Mouse (Mus musculus) brown adipose tissue, adult 24 weeks (tissue): ENCODE results near the gene S100a3. TPM values are rescaled to one million over a fixed set of nuclear protein-coding genes. Genes with fewer than 3 reads are reported as not detected.

Source experiments
- H3K27ac ChIP-seq: fragments of 200-500 bp; replicated peaks from 2 replicates; pipeline ENCODE4 v1.5.1; 2012; ENCODE audit warnings: low read depth, mild to moderate bottlenecking, low read length
- H3K4me1 ChIP-seq: fragments of 200-500 bp; 2 replicates; pipeline ENCODE4 v1.6.1; 2012; ENCODE audit warnings: low read length, mixed read lengths; ENCODE audit not compliant: control insufficient read depth, insufficient read depth, insufficient read length
- H3K4me3 ChIP-seq: fragments of 200-500 bp; 2 replicates; pipeline ENCODE4 v1.5.1; 2012; ENCODE audit warnings: low read depth, mild to moderate bottlenecking, low read length, moderate library complexity; ENCODE audit not compliant: insufficient read depth
- polyA plus RNA-seq: library from polyadenylated mRNA; stranded (reverse); fragments of >200 nt; gene quantifications from 2 replicates; pipeline ENCODE4 v1.2.4, GENCODE M21; 2012; ENCODE audit not compliant: missing spikeins, insufficient read depth, insufficient read length

The S100a3 gene
- polyA plus RNA-seq, result not detected in 2 replicates

- H3K4me3 ChIP-seq, result no peak within 1 kb of the TSS
- H3K4me1 ChIP-seq, result no peaks in the 10 kb centered on the region; the same call in 1 of the 2 replicates
- H3K27ac ChIP-seq, result no peak within 1 kb of the TSS
Measured at GRCm38 (mm10) chr3:90560008-90560628, at the start of gene S100a3. Gene S100a3, plus strand, starts transcription at chr3:90560578.

GRCm38 (mm10) chr3:90512276-90512675 lies 48.1 kb upstream of the S100a3 start:
- H3K27ac ChIP-seq, result no peak overlapping the region
- peaks cover 28% of the 10 kb centered on the region for H3K4me1 ChIP-seq
- H3K4me3 ChIP-seq, result no peak overlapping the region

- Histone ChIP-seq H3K4me1 (peaks cover 30% of the 10 kb centered on the region), H3K4me3 (peak overlapping the region; percentile 77), H3K27ac (peak overlapping the region; percentile 95)
Measured at GRCm38 (mm10) chr3:90512948-90513642, 47.3 kb upstream of the S100a3 start.

- H3K4me3 ChIP-seq, result peak within 1 kb of the TSS; percentile 77
- peak within 1 kb of the TSS; percentile 95 for H3K27ac ChIP-seq
- H3K4me1 ChIP-seq, result peaks cover 29% of the 10 kb centered on the region
Measured at GRCm38 (mm10) chr3:90513796-90514590, 46.4 kb upstream of the S100a3 start, which contains the start of the genes S100a1 and S100a13. Gene S100a1, minus strand, starts transcription at chr3:90514392. Gene S100a13, plus strand, starts transcription at chr3:90514435.

- Histone ChIP-seq H3K4me1 (peaks cover 29% of the 10 kb centered on the region), H3K27ac (peak overlapping the region; percentile 95), H3K4me3 (peak overlapping the region; percentile 77)
Measured at GRCm38 (mm10) chr3:90514691-90515090, 45.7 kb upstream of the S100a3 start.

- Histone ChIP-seq H3K27ac (peak overlapping the region; percentile 92), H3K4me1 (peaks cover 29% of the 10 kb centered on the region), H3K4me3 (peak overlapping the region; percentile 77)
Measured at GRCm38 (mm10) chr3:90515242-90515641, 45.1 kb upstream of the S100a3 start.

- Histone ChIP-seq H3K4me1 (peaks cover 29% of the 10 kb centered on the region), H3K4me3 (peak overlapping the region; percentile 77), H3K27ac (peak overlapping the region; percentile 60)
Measured at GRCm38 (mm10) chr3:90515789-90516188, 44.6 kb upstream of the S100a3 start.

GRCm38 (mm10) chr3:90517711-90518110 lies 42.7 kb upstream of the S100a3 start:
- Histone ChIP-seq H3K4me1 (peaks cover 24% of the 10 kb centered on the region), H3K27ac (no peak overlapping the region), H3K4me3 (no peak overlapping the region)

- no peaks in the 10 kb centered on the region for H3K4me1 ChIP-seq
- no peak overlapping the region for H3K4me3 ChIP-seq
- no peak overlapping the region for H3K27ac ChIP-seq
Measured at GRCm38 (mm10) chr3:90525421-90525820, 35.0 kb upstream of the S100a3 start.

- H3K4me1 ChIP-seq, result no peaks in the 10 kb centered on the region
- H3K4me3 ChIP-seq, result no peak overlapping the region
- H3K27ac ChIP-seq, result no peak overlapping the region
Measured at GRCm38 (mm10) chr3:90526076-90526475, 34.3 kb upstream of the S100a3 start.

- no peaks in the 10 kb centered on the region for H3K4me1 ChIP-seq
- no peak within 1 kb of the TSS for H3K27ac ChIP-seq
- no peak within 1 kb of the TSS for H3K4me3 ChIP-seq
Measured at GRCm38 (mm10) chr3:90526580-90526979, 33.8 kb upstream of the S100a3 start, which contains the start of gene S100a14. Gene S100a14, plus strand, starts transcription at chr3:90526856.

- Histone ChIP-seq H3K4me1 (no peaks in the 10 kb centered on the region), H3K4me3 (no peak overlapping the region), H3K27ac (no peak overlapping the region)
Measured at GRCm38 (mm10) chr3:90527291-90527873, 33.0 kb upstream of the S100a3 start.

- Histone ChIP-seq H3K4me3 (no peak overlapping the region), H3K4me1 (peaks cover 4% of the 10 kb centered on the region; the same call in 1 of the 2 replicates), H3K27ac (no peak overlapping the region)
Measured at GRCm38 (mm10) chr3:90531713-90532112, 28.7 kb upstream of the S100a3 start.

- no peak overlapping the region for H3K27ac ChIP-seq
- peaks cover 13% of the 10 kb centered on the region for H3K4me1 ChIP-seq
- no peak overlapping the region for H3K4me3 ChIP-seq
Measured at GRCm38 (mm10) chr3:90535446-90535845, 24.9 kb upstream of the S100a3 start.
